Comparison of ENCODE assay signal across 14 mouse cellular contexts in genomic region chr4:94523321-94523720, GRCm38 (mm10). TPM values are rescaled to one million over a fixed set of nuclear protein-coding genes. Genes with fewer than 3 reads are reported as not detected.
DNase-seq lines count a peak whose midpoint lies in the region; TF ChIP-seq lines count a peak whose summit lies in the region.
"Had no signal": no experiment of that assay in that cellular context is flagged by ENCODE, and none has a peak within 500 bp of the region (broad histone marks: within the 10 kb centered on the region; RNA-seq: fewer than 3 reads in every experiment).

No protein-coding gene starts in this region.

- H3K79me2 ChIP-seq in CH12.LX (replicated peaks; ENCODE audit: control insufficient read depth, extremely low read depth, insufficient read depth, poor library complexity, severe bottlenecking), result no peaks in the 10 kb centered on the region

- TF ChIP-seq CTCF in CH12.LX (conservative IDR thresholded peaks at IDR 0.05 in 1 of 2, IDR thresholded peaks at IDR 0.05 in 1 of 2; ENCODE audit: low read depth in 2 of 2, low read length in 2 of 2), result peak in 1 of 2 experiments; percentile 67; a peak in 2 of 4 replicates

- no peak overlapping the region for H3K27ac ChIP-seq in CH12.LX (ENCODE audit: insufficient read depth, low read depth)
- H3K27ac ChIP-seq: embryonic facial prominence, embryonic 13.5 days; hindbrain, embryonic 15.5 days; liver, embryonic 13.5 days had no signal

- no peak overlapping the region for H3K4me3 ChIP-seq in CH12.LX (replicated peaks in 1 of 3; ENCODE audit: low read depth in 2 of 3, low read length in 2 of 3, poor library complexity in 1 of 3)
- H3K4me3 ChIP-seq: embryonic facial prominence, embryonic 13.5 days; hindbrain, embryonic 15.5 days; liver, embryonic 13.5 days had no signal

- peak; percentile 19 for DNase-seq in embryo, embryonic 11 days
- no peak for DNase-seq in embryo, embryonic 10 days (ENCODE audit: low spot score)
- peak; percentile 11 for DNase-seq in layer of hippocampus, adult 11-12 months (ENCODE audit: low spot score)
- DNase-seq in layer of hippocampus, adult 8-10 months (ENCODE audit: low spot score in 2 of 2), result no peak
- peak; percentile 13 for DNase-seq in CH12.LX (ENCODE audit: extremely low read depth)
- DNase-seq in induced T-regulatory cell, adult 2 months (ENCODE audit: low read depth), result peak; percentile 33
- DNase-seq in adrenal gland, postnatal 4 days (ENCODE audit: low spot score in 2 of 2), result no peak
- no peak for DNase-seq in adrenal gland, postnatal 10 days
- DNase-seq: adrenal gland, adult 8-10 months; gastrocnemius, postnatal 10 days; liver, embryonic 13.5 days had no signal

- no peaks in the 10 kb centered on the region for H3K9me3 ChIP-seq in CH12.LX (replicated peaks; ENCODE audit: low read length)
- H3K9me3 ChIP-seq: embryonic facial prominence, embryonic 13.5 days; hindbrain, embryonic 15.5 days; liver, embryonic 13.5 days had no signal

- peaks cover 0 to 5% of the 10 kb centered on the region in 2 experiments for H3K36me3 ChIP-seq in CH12.LX (replicated peaks in 1 of 2; ENCODE audit: control insufficient read depth in 1 of 2, insufficient read depth in 1 of 2, low read length in 1 of 2)
- H3K36me3 ChIP-seq: embryonic facial prominence, embryonic 13.5 days; hindbrain, embryonic 15.5 days; liver, embryonic 13.5 days had no signal

- in situ Hi-C loops in CH12.LX (cut with MboI; ENCODE audit: low pct_ligation_motif_present, low pct_unique_long_range_greater_than_20kb, low sequenced_read_pairs), result no loop called here

- no peak for TF ChIP-seq POLR2A in CH12.LX (IDR thresholded peaks at IDR 0.05; ENCODE audit: low read depth, low read length)

- TF ChIP-seq RAD21 in CH12.LX (IDR thresholded peaks at IDR 0.05; ENCODE audit: low read depth, low read length), result peak; percentile 75

- H3K4me2 ChIP-seq in CH12.LX (ENCODE audit: insufficient read depth, low read depth, poor library complexity, severe bottlenecking), result no peak overlapping the region
- H3K4me2 ChIP-seq: embryonic facial prominence, embryonic 13.5 days; hindbrain, embryonic 15.5 days; liver, embryonic 13.5 days had no signal

- no peaks in the 10 kb centered on the region for H3K4me1 ChIP-seq in CH12.LX (ENCODE audit: control insufficient read depth in 1 of 2, insufficient read depth in 2 of 2)
- H3K4me1 ChIP-seq: embryonic facial prominence, embryonic 13.5 days; hindbrain, embryonic 15.5 days; liver, embryonic 13.5 days had no signal

- no peak for TF ChIP-seq EP300 in CH12.LX (IDR thresholded peaks at IDR 0.05; ENCODE audit: low read length)

- dilution Hi-C loops in CH12.LX (cut with MboI; ENCODE audit: extremely low pct_ligation_motif_present, extremely low pct_unique_long_range_greater_than_20kb, low sequenced_read_pairs), result no loop called here

- H3K9ac ChIP-seq in CH12.LX (ENCODE audit: insufficient read depth, low read depth), result no peak overlapping the region
- H3K9ac ChIP-seq: embryonic facial prominence, embryonic 13.5 days; hindbrain, embryonic 15.5 days; liver, embryonic 13.5 days had no signal

- no peaks in the 10 kb centered on the region for H3K27me3 ChIP-seq in CH12.LX (replicated peaks)
- H3K27me3 ChIP-seq: embryonic facial prominence, embryonic 13.5 days; hindbrain, embryonic 15.5 days; liver, embryonic 13.5 days had no signal

TF ChIP-seq in CH12.LX, 34 proteins besides CTCF, POLR2A, EP300 and RAD21:
- peak; percentile 31 for TF ChIP-seq SMC3 (IDR thresholded peaks at IDR 0.05; ENCODE audit: low read depth, low read length)
- no peak for TF ChIP-seq HCFC1 (IDR thresholded peaks at IDR 0.05; ENCODE audit: low read depth, low read length)
- TF ChIP-seq JUND (conservative IDR thresholded peaks at IDR 0.05; ENCODE audit: low read depth, low read length), result no peak
- peak; percentile 84 for TF ChIP-seq ZNF384 (IDR thresholded peaks at IDR 0.05; ENCODE audit: low read depth, low read length)

RNA-seq across cellular contexts. Expression of gene Gm10306, which starts 33.0 kb away (rescaled TPM):
- total RNA-seq in layer of hippocampus, adult 8-10 months (2022), result not detected
- total RNA-seq in CH12.LX (2012; rRNA removed) (0.68 and 2.3 TPM in 2 replicates), CH12.LX (2014; rRNA removed) (not detected in 2 replicates)
- not detected in 2 replicates for polyA plus RNA-seq in CH12.LX (2012; ENCODE audit: insufficient read length, low read depth)
- not detected for total RNA-seq in adrenal gland, postnatal 4 days (2021)
- total RNA-seq in adrenal gland, postnatal 10 days (2021), result not detected
- total RNA-seq: gastrocnemius, postnatal 10 days; layer of hippocampus, postnatal 14 days had no signal
- polyA plus RNA-seq: embryonic facial prominence, embryonic 13.5 days; hindbrain, embryonic 15.5 days had no signal

RNA-seq across cellular contexts. Expression of gene Caap1, which starts 33.3 kb away (rescaled TPM):
- 10 to 100 TPM in 3 of 4 experiments, 1 to 10 TPM in 1; 7.9 to 12.3 (median 10.6) TPM for total RNA-seq in layer of hippocampus, adult 8-10 months (2022)
- 10.2 and 12.2 TPM in 2 replicates for total RNA-seq in CH12.LX (2012; rRNA removed)
- 34.1 and 40.3 TPM in 2 replicates for total RNA-seq in CH12.LX (2014; rRNA removed)
- 18.7 and 19.2 TPM in 2 replicates for polyA plus RNA-seq in CH12.LX (2012; ENCODE audit: insufficient read length, low read depth)
- 10 to 100 TPM in 1 of 2 experiments, 1 to 10 TPM in 1; 9.9 to 11.1 TPM for total RNA-seq in adrenal gland, postnatal 4 days (2021)
- 1 to 10 TPM; 8.9 to 9.4 TPM for total RNA-seq in adrenal gland, postnatal 10 days (2021)

Comparison
In these comparisons a context has a peak if more than half of its experiments do, and no peak if none do; other contexts are left out.
1. DNase-seq: peak in embryo, embryonic 11 days (single experiment), layer of hippocampus, adult 11-12 months (single experiment), CH12.LX (single experiment) and induced T-regulatory cell, adult 2 months (single experiment); none in embryo, embryonic 10 days (single experiment), layer of hippocampus, adult 8-10 months (0 of 2), adrenal gland, postnatal 4 days (0 of 2) and adrenal gland, postnatal 10 days (single experiment).